10 mouse cellular contexts compared by ENCODE assay signal in the genomic region with DNA sequence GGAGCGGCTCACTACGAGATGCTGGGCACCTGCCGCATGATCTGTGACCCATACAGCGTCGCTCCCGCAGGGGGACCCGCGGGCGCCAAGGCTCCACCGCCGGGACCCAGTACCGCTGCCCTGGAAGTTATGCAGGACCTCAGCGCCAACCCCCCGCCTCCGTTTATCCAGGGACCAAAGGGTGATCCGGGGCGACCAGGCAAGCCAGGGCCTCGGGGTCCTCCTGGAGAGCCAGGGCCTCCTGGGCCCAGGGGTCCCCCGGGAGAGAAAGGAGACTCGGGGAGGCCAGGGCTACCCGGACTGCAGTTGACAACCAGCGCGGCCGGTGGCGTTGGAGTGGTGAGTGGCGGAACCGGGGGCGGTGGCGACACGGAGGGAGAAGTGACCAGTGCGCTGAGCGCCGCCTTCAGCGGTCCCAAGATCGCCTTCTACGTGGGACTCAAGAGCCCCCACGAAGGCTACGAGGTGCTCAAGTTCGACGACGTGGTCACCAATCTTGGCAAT. TPM values are rescaled to one million over a fixed set of nuclear protein-coding genes. Genes with fewer than 3 reads are reported as not detected.
A peak's percentile ranks its signal among the peaks of the same experiment; 100 is the strongest.
DNase-seq lines count a peak whose midpoint lies in the region; ATAC-seq and TF ChIP-seq lines count a peak whose summit lies in the region.
"Had no signal": no experiment of that assay in that cellular context is flagged by ENCODE, and none has a peak within 500 bp of the region (broad histone marks: within the 10 kb centered on the region; RNA-seq: fewer than 3 reads in every experiment).

No protein-coding gene starts in this region.

- peak overlapping the region; percentile 51 for H3K4me2 ChIP-seq in heart, postnatal 0 days (ENCODE audit: low read depth, low read length)
- H3K4me2 ChIP-seq in embryonic facial prominence, embryonic 11.5 days (ENCODE audit: low read depth, low read length), result peak overlapping the region; percentile 5
- peak overlapping the region; percentile 60 for H3K4me2 ChIP-seq in midbrain, embryonic 14.5 days (ENCODE audit: low read length)

- under 1% methylated on average over 41 of the region's 41 CpGs for WGBS in heart, postnatal 0 days
- under 1% methylated on average over 40 of the region's 41 CpGs for WGBS in embryonic facial prominence, embryonic 11.5 days
- WGBS in hindbrain, embryonic 10.5 days, result under 1% methylated on average over 41 of the region's 41 CpGs
- under 1% methylated on average over 41 of the region's 41 CpGs for WGBS in midbrain, embryonic 14.5 days

- intact Hi-C loops in heart, postnatal 25 days (cut with DNase I), result no loop called here

- H3K4me1 ChIP-seq in heart, postnatal 0 days (ENCODE audit: control insufficient read depth, insufficient read depth), result no peaks in the 10 kb centered on the region
- H3K4me1 ChIP-seq in embryonic facial prominence, embryonic 11.5 days (ENCODE audit: control insufficient read depth, insufficient read depth, low read length), result no peaks in the 10 kb centered on the region; the same call in none of the 2 replicates
- H3K4me1 ChIP-seq in hindbrain, embryonic 10.5 days (replicated peaks), result peaks cover 29% of the 10 kb centered on the region
- H3K4me1 ChIP-seq in midbrain, embryonic 14.5 days (ENCODE audit: control insufficient read depth, insufficient read depth, low read length), result peaks cover 24% of the 10 kb centered on the region; the same call in 1 of the 2 replicates

- H3K27ac ChIP-seq in heart, postnatal 0 days (ENCODE audit: low read depth), result no peak overlapping the region
- no peak overlapping the region for H3K27ac ChIP-seq in embryonic facial prominence, embryonic 11.5 days (replicated peaks; ENCODE audit: low read depth, low read length)
- H3K27ac ChIP-seq in hindbrain, embryonic 10.5 days, result no peak overlapping the region
- H3K27ac ChIP-seq in midbrain, embryonic 14.5 days (replicated peaks; ENCODE audit: low read depth, low read length), result 0 out of 2 replicates have a peak overlapping the region, but pooled peaks have one; percentile 26

- ATAC-seq in heart, postnatal 0 days (ENCODE audit: insufficient read depth, low read depth), result no peak
- ATAC-seq in embryonic facial prominence, embryonic 11.5 days (replicated peaks; ENCODE audit: insufficient number of reproducible peaks, low FRiP score, low TSS enrichment, low read depth), result no peak
- no peak for ATAC-seq in midbrain, embryonic 14.5 days (ENCODE audit: low FRiP score, low TSS enrichment)
- no peak for ATAC-seq in megakaryocyte progenitor cell, adult 5-6 weeks (replicated peaks; ENCODE audit: poor library complexity)

- TF ChIP-seq CTCF in heart, postnatal 0 days (IDR thresholded peaks at IDR 0.05; ENCODE audit: low read depth), result no peak

- H3K36me3 ChIP-seq in heart, postnatal 0 days (replicated peaks; ENCODE audit: control insufficient read depth, insufficient read depth, low read length), result no peaks in the 10 kb centered on the region
- H3K36me3 ChIP-seq in embryonic facial prominence, embryonic 11.5 days (replicated peaks; ENCODE audit: control insufficient read depth, insufficient read depth, low read depth, low read length), result no peaks in the 10 kb centered on the region
- no peaks in the 10 kb centered on the region for H3K36me3 ChIP-seq in hindbrain, embryonic 10.5 days
- no peaks in the 10 kb centered on the region for H3K36me3 ChIP-seq in midbrain, embryonic 14.5 days (ENCODE audit: control insufficient read depth, insufficient read depth, low read length)

- H3K4me3 ChIP-seq in heart, postnatal 0 days (ENCODE audit: low read depth, low read length), result peak overlapping the region; percentile 25
- no peak overlapping the region; the same call in 1 of the 2 replicates for H3K4me3 ChIP-seq in embryonic facial prominence, embryonic 11.5 days (ENCODE audit: low read depth, low read length)
- peak overlapping the region; percentile 51 for H3K4me3 ChIP-seq in hindbrain, embryonic 10.5 days
- H3K4me3 ChIP-seq in midbrain, embryonic 14.5 days (replicated peaks; ENCODE audit: low read depth, low read length), result peak overlapping the region; percentile 37
- H3K4me3 ChIP-seq: erythroblast, embryonic 14.5 days had no signal

- H3K9ac ChIP-seq in heart, postnatal 0 days (replicated peaks; ENCODE audit: low read depth, low read length), result no peak overlapping the region
- H3K9ac ChIP-seq in embryonic facial prominence, embryonic 11.5 days (replicated peaks; ENCODE audit: low read length), result no peak overlapping the region
- peak overlapping the region; percentile 37 for H3K9ac ChIP-seq in midbrain, embryonic 14.5 days (replicated peaks; ENCODE audit: low read length)

- H3K27me3 ChIP-seq in heart, postnatal 0 days (ENCODE audit: control insufficient read depth, insufficient read depth, low read length), result peaks cover 92% of the 10 kb centered on the region
- H3K27me3 ChIP-seq in embryonic facial prominence, embryonic 11.5 days (ENCODE audit: control insufficient read depth, insufficient read depth, low read length), result peaks cover 56% of the 10 kb centered on the region
- peaks cover 100% of the 10 kb centered on the region for H3K27me3 ChIP-seq in hindbrain, embryonic 10.5 days (ENCODE audit: insufficient read depth, poor library complexity, severe bottlenecking)
- H3K27me3 ChIP-seq in midbrain, embryonic 14.5 days (ENCODE audit: control insufficient read depth, insufficient read depth, low read length), result peaks cover 70% of the 10 kb centered on the region

- no peak for DNase-seq in heart, postnatal 0 days (ENCODE audit: low spot score)
- DNase-seq in heart, postnatal 25 days (ENCODE audit: low spot score), result no peak
- DNase-seq in embryonic facial prominence, embryonic 11.5 days (ENCODE audit: low spot score), result no peak
- peak; percentile 26 for DNase-seq in hindbrain, embryonic 10.5 days (ENCODE audit: low spot score)
- DNase-seq in midbrain, embryonic 14.5 days, result peak; percentile 25
- no peak for DNase-seq in thymus, postnatal 0 days (ENCODE audit: low spot score)
- DNase-seq in left cerebral cortex, adult 11 months (ENCODE audit: low spot score), result no peak
- DNase-seq: right cerebral cortex, adult 18-20 months had no signal

- TF ChIP-seq EP300 in heart, postnatal 0 days (IDR thresholded peaks at IDR 0.05; ENCODE audit: low read depth), result no peak

- no peaks in the 10 kb centered on the region for H3K9me3 ChIP-seq in heart, postnatal 0 days (replicated peaks; ENCODE audit: control insufficient read depth, low read length)
- no peaks in the 10 kb centered on the region for H3K9me3 ChIP-seq in embryonic facial prominence, embryonic 11.5 days (replicated peaks; ENCODE audit: control insufficient read depth, low read length)
- H3K9me3 ChIP-seq in hindbrain, embryonic 10.5 days, result no peaks in the 10 kb centered on the region
- no peaks in the 10 kb centered on the region for H3K9me3 ChIP-seq in midbrain, embryonic 14.5 days (ENCODE audit: control insufficient read depth, low read length)

RNA-seq across cellular contexts. Expression of a gene that starts 0.8 kb away (rescaled TPM):
- total RNA-seq in heart, postnatal 0 days (2014; rRNA removed; ENCODE audit: low replicate concordance), result not detected in 2 replicates
- polyA plus RNA-seq in heart, postnatal 0 days (2015; fragmentation: Nextera tagmentation; extraction: Ambion mirVana), result not detected in 2 replicates
- total RNA-seq in heart, postnatal 25 days (2021), result not detected
- 0.21 and 0.24 TPM in 2 replicates for polyA plus RNA-seq in embryonic facial prominence, embryonic 11.5 days (2014; fragmentation: Nextera tagmentation; extraction: Ambion mirVana)
- 0.54 and 1.8 TPM in 2 replicates for polyA plus RNA-seq in hindbrain, embryonic 10.5 days (2016; fragmentation: Nextera tagmentation; extraction: Ambion mirVana)
- polyA plus RNA-seq in midbrain, embryonic 14.5 days (2014; fragmentation: Nextera tagmentation; extraction: Ambion mirVana), result 12.0 and 16.2 TPM in 2 replicates
- not detected in 2 replicates for total RNA-seq in megakaryocyte progenitor cell, adult 5-6 weeks (2015)
- total RNA-seq in megakaryocyte progenitor cell, adult 5-6 weeks (2017), result not detected in 2 replicates
- 0.10 TPM in 1 of 2 replicates, not detected in the other for polyA plus RNA-seq in thymus, postnatal 0 days (2015; fragmentation: Nextera tagmentation; extraction: Ambion mirVana)
- polyA plus RNA-seq: erythroblast, embryonic 14.5 days had no signal

Comparison
In these comparisons a context has a peak if more than half of its experiments do, and no peak if none do; other contexts are left out.
1. DNase-seq: peak in hindbrain, embryonic 10.5 days (single experiment) and midbrain, embryonic 14.5 days (single experiment); none in heart, postnatal 0 days (single experiment), heart, postnatal 25 days (single experiment), embryonic facial prominence, embryonic 11.5 days (single experiment), thymus, postnatal 0 days (single experiment) and left cerebral cortex, adult 11 months (single experiment).
2. H3K4me2 ChIP-seq: peak in every context shown above with its lines; median percentile 60 in midbrain, embryonic 14.5 days; 51 in heart, postnatal 0 days; 5 in embryonic facial prominence, embryonic 11.5 days.